Mouse (Mus musculus): ENCODE measurements at regions not wholly inside any gene's neighbourhood (a gene's known extent, or its start where the extent isn't known, plus 50 kb on each side); places are given as distances from the start of the nearest gene placed in this dataset.

DNA sequence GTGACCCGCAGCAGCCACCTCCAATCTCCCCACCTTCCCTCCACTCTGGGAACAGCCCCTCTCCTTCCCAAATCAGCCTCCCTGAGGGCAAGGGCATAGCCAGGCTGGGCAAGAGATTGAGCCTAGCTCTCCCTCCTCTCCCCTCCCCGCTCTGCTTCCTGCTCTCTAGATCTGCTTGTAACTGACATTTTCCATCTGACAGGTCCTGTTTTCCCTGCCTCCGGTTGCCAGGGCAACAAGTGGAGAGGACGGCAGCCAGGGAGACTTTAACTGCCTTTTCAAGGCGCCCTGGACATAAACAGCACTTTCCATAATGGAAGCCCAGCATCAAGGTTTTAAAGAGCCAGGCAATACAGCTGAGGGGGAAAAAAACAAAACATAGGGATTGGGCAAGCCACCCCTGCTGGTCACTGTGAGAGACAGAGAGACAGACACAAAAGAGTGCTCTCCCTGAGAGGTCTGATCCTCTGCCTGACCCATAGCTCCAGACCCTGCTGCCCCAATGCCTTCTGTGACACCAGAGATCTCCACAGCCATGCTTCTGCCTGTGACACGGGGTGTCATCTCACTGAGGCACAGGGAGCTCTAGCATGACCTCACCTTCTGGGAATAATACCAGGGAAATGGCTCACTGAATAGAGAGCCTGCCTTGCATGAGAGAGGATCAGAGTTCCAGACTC is 57.2 kb downstream of the Gm11733 start:
- TF ChIP-seq CTCF (IDR thresholded peaks at IDR 0.05; ENCODE audit: control insufficient read depth, insufficient read depth, low read length) (no peak), POLR2A (IDR thresholded peaks at IDR 0.05; ENCODE audit: borderline replicate concordance, control insufficient read depth, low read depth, low read length) (no peak)

Measured in bone marrow, adult 2 months (tissue).